Mouse (Mus musculus): ENCODE data around the gene Fzd10. TPM values are rescaled to one million over a fixed set of nuclear protein-coding genes. Genes with fewer than 3 reads are reported as not detected.

The Fzd10 gene
- total and polyA plus RNA-seq, 2 experiments: not detected

- Histone ChIP-seq H3K36me3 (ENCODE audit: control insufficient read depth, insufficient read depth, low read length) (no peaks in the 10 kb centered on the region), H3K27ac (replicated peaks; ENCODE audit: insufficient read depth, low read depth, low read length) (no peak overlapping the region), H3K79me2 (ENCODE audit: control insufficient read depth, insufficient read depth, low read length) (no peaks in the 10 kb centered on the region), H3K4me1 (ENCODE audit: control insufficient read depth, insufficient read depth, low read length) (peaks cover 2% of the 10 kb centered on the region; the same call in 1 of the 2 replicates), H3K4me3 (ENCODE audit: insufficient read depth, low read depth, low read length) (no peak overlapping the region), H3K27me3 (ENCODE audit: control insufficient read depth, insufficient read depth, low read length) (no peaks in the 10 kb centered on the region), H3K9ac (ENCODE audit: low read depth, low read length) (no peak overlapping the region)
- TF ChIP-seq POLR2A (IDR thresholded peaks at IDR 0.05; ENCODE audit: extremely low read depth, insufficient read depth, low read length): no peak
- TF ChIP-seq CTCF (IDR thresholded peaks at IDR 0.05; ENCODE audit: low read depth, low read length): no peak
- DNase-seq (ENCODE audit: extremely low read depth, low read depth, low spot score): no peak
- WGBS: 76% methylated on average over 4 of the region's 4 CpGs
These were observed 19.7 kb upstream of the Fzd10 start for GRCm38 (mm10) chr5:128580931-128581330.

DNA sequence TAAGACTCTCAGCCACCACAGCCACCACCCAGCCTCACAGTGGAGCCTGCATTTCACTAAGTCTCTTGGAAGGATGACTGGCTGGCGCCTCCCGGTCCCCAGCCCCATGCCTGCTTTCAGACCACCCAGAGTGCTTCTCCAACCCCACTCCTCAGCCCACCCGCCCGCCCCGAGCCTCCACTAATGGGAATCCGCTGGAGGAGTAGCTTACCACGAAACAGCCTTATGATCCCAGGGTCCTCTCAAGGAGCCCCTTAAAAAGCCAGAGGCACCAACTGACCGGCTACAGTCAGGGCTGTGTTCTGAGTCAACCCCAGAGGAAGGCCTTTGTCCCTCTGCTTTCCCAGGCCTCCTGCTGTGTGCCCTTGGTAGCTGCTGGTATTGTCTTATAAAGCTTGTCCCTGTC, 19.1 kb upstream of the Fzd10 start:
- Histone ChIP-seq H3K27ac (replicated peaks; ENCODE audit: insufficient read depth, low read depth, low read length) (no peak overlapping the region), H3K27me3 (ENCODE audit: control insufficient read depth, insufficient read depth, low read length) (no peaks in the 10 kb centered on the region), H3K4me3 (ENCODE audit: insufficient read depth, low read depth, low read length) (no peak overlapping the region), H3K4me1 (ENCODE audit: control insufficient read depth, insufficient read depth, low read length) (peaks cover 2% of the 10 kb centered on the region; the same call in 1 of the 2 replicates), H3K9ac (ENCODE audit: low read depth, low read length) (no peak overlapping the region), H3K36me3 (ENCODE audit: control insufficient read depth, insufficient read depth, low read length) (no peaks in the 10 kb centered on the region), H3K79me2 (ENCODE audit: control insufficient read depth, insufficient read depth, low read length) (no peaks in the 10 kb centered on the region)
- 77% methylated on average over 8 of the region's 8 CpGs for WGBS
- TF ChIP-seq CTCF (IDR thresholded peaks at IDR 0.05; ENCODE audit: low read depth, low read length) (no peak), POLR2A (IDR thresholded peaks at IDR 0.05; ENCODE audit: extremely low read depth, insufficient read depth, low read length) (no peak)
- DNase-seq (ENCODE audit: extremely low read depth, low read depth, low spot score): no peak

- TF ChIP-seq CTCF (IDR thresholded peaks at IDR 0.05; ENCODE audit: low read depth, low read length) (no peak), POLR2A (IDR thresholded peaks at IDR 0.05; ENCODE audit: extremely low read depth, insufficient read depth, low read length) (no peak)
These were observed 11.4 kb upstream of the Fzd10 start for GRCm38 (mm10) chr5:128589231-128589630.

DNA sequence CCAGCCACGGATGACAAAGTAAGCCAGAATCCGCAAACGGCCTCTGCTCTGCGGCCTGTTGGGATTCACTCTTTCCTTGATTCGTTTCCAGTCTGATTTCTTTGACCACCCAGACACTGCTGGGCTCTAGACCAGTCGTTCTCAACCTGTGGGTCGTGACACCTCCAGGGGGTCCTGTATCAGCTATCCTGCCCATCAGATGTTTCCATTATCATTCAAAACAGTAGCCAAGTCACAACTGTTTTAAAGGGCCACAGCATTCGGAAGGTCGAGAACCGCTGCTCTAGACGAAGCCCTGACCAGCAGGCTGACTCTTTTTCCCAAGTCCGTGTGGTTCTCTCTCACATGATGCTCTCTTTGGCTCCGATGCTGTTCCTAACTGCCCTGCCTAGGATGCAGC, 7.2 kb upstream of the Fzd10 start:
- TF ChIP-seq CTCF (IDR thresholded peaks at IDR 0.05; ENCODE audit: low read depth, low read length) (no peak), POLR2A (IDR thresholded peaks at IDR 0.05; ENCODE audit: extremely low read depth, insufficient read depth, low read length) (no peak)
- no peak overlapping the region for H3K4me3 ChIP-seq (ENCODE audit: insufficient read depth, low read depth, low read length)
- no peaks in the 10 kb centered on the region for H3K4me1 ChIP-seq (ENCODE audit: control insufficient read depth, insufficient read depth, low read length)
- H3K79me2 ChIP-seq (ENCODE audit: control insufficient read depth, insufficient read depth, low read length): no peaks in the 10 kb centered on the region
- peaks cover 3% of the 10 kb centered on the region; the same call in 1 of the 2 replicates for H3K27me3 ChIP-seq (ENCODE audit: control insufficient read depth, insufficient read depth, low read length)
- WGBS: 85% methylated on average over 13 of the region's 13 CpGs
- no peaks in the 10 kb centered on the region for H3K36me3 ChIP-seq (ENCODE audit: control insufficient read depth, insufficient read depth, low read length)
- H3K9ac ChIP-seq (ENCODE audit: low read depth, low read length): no peak overlapping the region
- no peak for DNase-seq (ENCODE audit: extremely low read depth, low read depth, low spot score)
- no peak overlapping the region for H3K27ac ChIP-seq (replicated peaks; ENCODE audit: insufficient read depth, low read depth, low read length)

More at GRCm38 (mm10) chr5:128589231-128589630, 11.4 kb upstream of the Fzd10 start:
- Histone ChIP-seq H3K36me3 (ENCODE audit: control insufficient read depth, insufficient read depth, low read length) (no peaks in the 10 kb centered on the region), H3K27me3 (ENCODE audit: control insufficient read depth, insufficient read depth, low read length) (no peaks in the 10 kb centered on the region), H3K4me1 (ENCODE audit: control insufficient read depth, insufficient read depth, low read length) (no peaks in the 10 kb centered on the region), H3K4me3 (ENCODE audit: insufficient read depth, low read depth, low read length) (no peak overlapping the region), H3K9ac (ENCODE audit: low read depth, low read length) (no peak overlapping the region), H3K27ac (replicated peaks; ENCODE audit: insufficient read depth, low read depth, low read length) (no peak overlapping the region), H3K79me2 (ENCODE audit: control insufficient read depth, insufficient read depth, low read length) (no peaks in the 10 kb centered on the region)
- WGBS: 71% methylated on average over 1 of the region's 1 CpGs
- no peak for DNase-seq (ENCODE audit: extremely low read depth, low read depth, low spot score)

GRCm38 (mm10) chr5:128596813-128597212, 3.8 kb upstream of the Fzd10 start:
- Histone ChIP-seq H3K79me2 (ENCODE audit: control insufficient read depth, insufficient read depth, low read length) (no peaks in the 10 kb centered on the region), H3K36me3 (ENCODE audit: control insufficient read depth, insufficient read depth, low read length) (no peaks in the 10 kb centered on the region), H3K27ac (replicated peaks; ENCODE audit: insufficient read depth, low read depth, low read length) (no peak overlapping the region), H3K27me3 (ENCODE audit: control insufficient read depth, insufficient read depth, low read length) (peaks cover 10% of the 10 kb centered on the region), H3K4me3 (ENCODE audit: insufficient read depth, low read depth, low read length) (no peak overlapping the region), H3K9ac (ENCODE audit: low read depth, low read length) (no peak overlapping the region), H3K4me1 (ENCODE audit: control insufficient read depth, insufficient read depth, low read length) (no peaks in the 10 kb centered on the region)
- DNase-seq (ENCODE audit: extremely low read depth, low read depth, low spot score): no peak
- WGBS: 3% methylated on average over 20 of the region's 20 CpGs
- TF ChIP-seq POLR2A (IDR thresholded peaks at IDR 0.05; ENCODE audit: extremely low read depth, insufficient read depth, low read length) (no peak), CTCF (IDR thresholded peaks at IDR 0.05; ENCODE audit: low read depth, low read length) (no peak)

DNA sequence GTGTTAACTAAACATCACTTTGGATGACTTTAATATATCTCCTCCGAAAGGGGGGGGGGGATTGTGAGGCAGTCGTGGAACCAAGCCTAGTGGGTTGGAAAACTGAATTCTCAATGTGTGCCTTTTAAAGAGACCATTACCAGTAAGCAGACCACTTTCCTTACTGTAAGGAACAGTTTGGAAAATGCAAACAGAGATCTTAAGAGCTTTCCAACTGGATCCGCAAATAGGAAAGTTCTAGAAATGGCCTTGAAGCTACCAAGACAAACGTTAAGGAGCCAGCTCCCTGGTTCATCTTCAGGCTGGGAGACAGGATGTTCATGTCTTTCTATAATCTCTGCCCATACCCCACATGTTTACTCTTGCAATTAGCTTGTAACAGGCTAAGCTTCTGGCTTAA, 3.3 kb upstream of the Fzd10 start:
- H3K79me2 ChIP-seq (ENCODE audit: control insufficient read depth, insufficient read depth, low read length): no peaks in the 10 kb centered on the region
- no peak for DNase-seq (ENCODE audit: extremely low read depth, low read depth, low spot score)
- no peak for TF ChIP-seq POLR2A (IDR thresholded peaks at IDR 0.05; ENCODE audit: extremely low read depth, insufficient read depth, low read length)
- no peak for TF ChIP-seq CTCF (IDR thresholded peaks at IDR 0.05; ENCODE audit: low read depth, low read length)
- H3K27me3 ChIP-seq (ENCODE audit: control insufficient read depth, insufficient read depth, low read length): peaks cover 10% of the 10 kb centered on the region
- 19% methylated on average over 4 of the region's 4 CpGs for WGBS
- no peak overlapping the region for H3K9ac ChIP-seq (ENCODE audit: low read depth, low read length)
- H3K27ac ChIP-seq (replicated peaks; ENCODE audit: insufficient read depth, low read depth, low read length): no peak overlapping the region
- H3K36me3 ChIP-seq (ENCODE audit: control insufficient read depth, insufficient read depth, low read length): no peaks in the 10 kb centered on the region
- H3K4me3 ChIP-seq (ENCODE audit: insufficient read depth, low read depth, low read length): no peak overlapping the region
- no peaks in the 10 kb centered on the region for H3K4me1 ChIP-seq (ENCODE audit: control insufficient read depth, insufficient read depth, low read length)

Data from liver, adult 2 months (tissue).